Mouse (Mus musculus): ENCODE data around the gene Arsg.

DNA sequence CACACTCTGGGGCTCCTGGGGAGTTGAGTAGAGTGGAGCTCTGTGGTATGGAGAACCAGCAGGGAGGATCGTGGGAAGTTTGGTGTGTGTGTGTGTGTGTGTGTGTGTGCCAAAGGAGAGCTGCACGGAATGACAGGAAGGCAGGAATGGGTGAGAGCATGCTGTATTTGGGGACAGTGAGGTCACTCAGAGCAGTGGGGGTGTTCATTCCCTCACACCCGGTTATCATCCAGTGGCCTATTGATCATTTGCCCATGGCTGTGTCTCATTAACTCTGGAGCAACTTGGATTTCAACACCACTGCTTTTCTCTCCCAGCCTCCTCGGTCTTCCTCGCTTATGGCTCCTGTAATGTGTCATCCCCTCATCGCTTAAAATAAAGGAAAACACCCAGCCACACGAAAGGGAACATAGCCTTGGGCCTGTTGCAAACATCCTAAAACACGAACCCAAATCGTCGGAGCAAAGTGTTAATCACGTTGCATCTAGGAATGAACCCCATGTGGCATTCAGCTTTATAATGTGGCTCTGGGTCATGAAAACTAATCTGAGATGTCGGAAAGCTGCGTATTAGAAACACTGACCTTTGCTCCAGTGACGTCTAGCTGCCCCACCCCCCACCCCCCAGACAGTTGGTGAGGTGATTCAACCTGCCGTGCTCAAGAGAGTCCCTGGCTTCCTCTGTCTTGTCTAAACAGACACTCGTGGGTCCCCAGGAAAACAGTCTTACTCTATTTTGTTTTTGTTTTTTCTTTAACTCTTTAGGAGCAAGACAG is 4.6 kb downstream of the Arsg start:
- TF ChIP-seq CTCF (IDR thresholded peaks at IDR 0.05; ENCODE audit: control insufficient read depth, insufficient read depth, insufficient read length), result no peak
- TF ChIP-seq MAX (IDR thresholded peaks at IDR 0.05), result no peak
- TF ChIP-seq USF1 (IDR thresholded peaks at IDR 0.05; ENCODE audit: low read depth), result no peak
- no peak for TF ChIP-seq MYOD1 (IDR thresholded peaks at IDR 0.05; ENCODE audit: control insufficient read depth, insufficient read length, low read depth)
- TF ChIP-seq MYOG (IDR thresholded peaks at IDR 0.05; ENCODE audit: control insufficient read depth, extremely low read depth, insufficient read length), result no peak
- TF ChIP-seq CEBPB (IDR thresholded peaks at IDR 0.05; ENCODE audit: low read depth), result no peak
